8 mouse cellular contexts compared by ENCODE assay signal in genomic region chr13:51418942-51419451, GRCm38 (mm10). TPM values are rescaled to one million over a fixed set of nuclear protein-coding genes. Genes with fewer than 3 reads are reported as not detected.
DNase-seq lines count a peak whose midpoint lies in the region; ATAC-seq and TF ChIP-seq lines count a peak whose summit lies in the region.

No protein-coding gene starts in this region.

- H3K4me3 ChIP-seq in heart, embryonic 11.5 days (ENCODE audit: low read depth, low read length): no peak overlapping the region
- no peak overlapping the region for H3K4me3 ChIP-seq in intestine, postnatal 0 days (ENCODE audit: low read depth, low read length)
- H3K4me3 ChIP-seq in stomach, embryonic 16.5 days (replicated peaks; ENCODE audit: low read length): no peak overlapping the region; the same call in 1 of the 2 replicates

- H3K9me3 ChIP-seq in heart, embryonic 11.5 days (replicated peaks; ENCODE audit: control insufficient read depth, low read length): no peaks in the 10 kb centered on the region; the same call in 1 of the 2 replicates
- H3K9me3 ChIP-seq in intestine, postnatal 0 days (ENCODE audit: control insufficient read depth): no peaks in the 10 kb centered on the region
- 0 out of 2 replicates have a peak, but pooled peaks cover 5% of the 10 kb centered on the region for H3K9me3 ChIP-seq in stomach, embryonic 16.5 days (replicated peaks; ENCODE audit: control insufficient read depth, low read length)

- ATAC-seq in heart, embryonic 11.5 days (replicated peaks; ENCODE audit: insufficient number of reproducible peaks, low FRiP score, low TSS enrichment): no peak
- no peak; the same call in 1 of the 2 replicates for ATAC-seq in intestine, postnatal 0 days
- no peak for ATAC-seq in stomach, embryonic 16.5 days (ENCODE audit: insufficient read depth, low FRiP score)

- peak overlapping the region; percentile 22; the same call in 1 of the 2 replicates for H3K4me2 ChIP-seq in heart, embryonic 11.5 days
- H3K4me2 ChIP-seq in intestine, postnatal 0 days (replicated peaks; ENCODE audit: low read depth): peak overlapping the region; percentile 21; the same call in 1 of the 2 replicates
- peak overlapping the region; percentile 20; the same call in 1 of the 2 replicates for H3K4me2 ChIP-seq in stomach, embryonic 16.5 days (ENCODE audit: low read depth, low read length)

- H3K4me1 ChIP-seq in heart, embryonic 11.5 days (ENCODE audit: control insufficient read depth, insufficient read depth, low read length): peaks cover 4% of the 10 kb centered on the region; the same call in 1 of the 2 replicates
- no peaks in the 10 kb centered on the region for H3K4me1 ChIP-seq in intestine, postnatal 0 days (replicated peaks; ENCODE audit: control insufficient read depth, insufficient read depth, low read length)
- H3K4me1 ChIP-seq in stomach, embryonic 16.5 days (ENCODE audit: control insufficient read depth, insufficient read depth, low read length): peaks cover 15% of the 10 kb centered on the region

- no peak for DNase-seq in heart, adult 8-10 months (ENCODE audit: low spot score)
- DNase-seq in right cerebral cortex, postnatal 10 days (ENCODE audit: low spot score in 2 of 2): peak; percentile 52 to 66
- no peak for DNase-seq in right cerebral cortex, postnatal 36 days (ENCODE audit: low spot score in 2 of 2)
- DNase-seq in layer of hippocampus, adult 9-10 months (ENCODE audit: low spot score): no peak
- no peak for DNase-seq in ovary, postnatal 10 days (ENCODE audit: low spot score)

- H3K27me3 ChIP-seq in heart, embryonic 11.5 days (ENCODE audit: control insufficient read depth, insufficient read depth, low read length): no peaks in the 10 kb centered on the region
- H3K27me3 ChIP-seq in intestine, postnatal 0 days (replicated peaks; ENCODE audit: control insufficient read depth, insufficient read depth, low read length): no peaks in the 10 kb centered on the region
- H3K27me3 ChIP-seq in stomach, embryonic 16.5 days (ENCODE audit: control insufficient read depth, insufficient read depth, low read length): no peaks in the 10 kb centered on the region

- 76% methylated on average over 19 of the region's 19 CpGs for WGBS in heart, embryonic 11.5 days (ENCODE audit: insufficient replicate concordance)
- WGBS in intestine, postnatal 0 days: 74% methylated on average over 19 of the region's 19 CpGs
- 77% methylated on average over 19 of the region's 19 CpGs for WGBS in stomach, embryonic 16.5 days

- H3K9ac ChIP-seq in heart, embryonic 11.5 days (ENCODE audit: low read depth, low read length): no peak overlapping the region
- no peak overlapping the region for H3K9ac ChIP-seq in intestine, postnatal 0 days (ENCODE audit: low read depth, low read length)
- peak overlapping the region; percentile 51 for H3K9ac ChIP-seq in stomach, embryonic 16.5 days (ENCODE audit: low read length)

- no peak overlapping the region for H3K27ac ChIP-seq in heart, embryonic 11.5 days (ENCODE audit: low read depth, low read length)
- H3K27ac ChIP-seq in intestine, postnatal 0 days (ENCODE audit: low read depth, low read length): no peak overlapping the region
- H3K27ac ChIP-seq in stomach, embryonic 16.5 days (ENCODE audit: low read length): no peak overlapping the region

- peaks cover 4% of the 10 kb centered on the region; the same call in 1 of the 2 replicates for H3K36me3 ChIP-seq in heart, embryonic 11.5 days (ENCODE audit: control insufficient read depth, insufficient read depth, low read length)
- H3K36me3 ChIP-seq in intestine, postnatal 0 days (ENCODE audit: control insufficient read depth, insufficient read depth): no peaks in the 10 kb centered on the region
- peaks cover 10% of the 10 kb centered on the region; the same call in 1 of the 2 replicates for H3K36me3 ChIP-seq in stomach, embryonic 16.5 days (ENCODE audit: control insufficient read depth, insufficient read depth, low read length)

- no peak for TF ChIP-seq CTCF in intestine, postnatal 0 days (IDR thresholded peaks at IDR 0.05; ENCODE audit: low read depth)

RNA-seq across cellular contexts. Expression of gene S1pr3, which starts 10.6 kb away (rescaled TPM):
- polyA plus RNA-seq in heart, embryonic 11.5 days (2014; fragmentation: Nextera tagmentation; extraction: Ambion mirVana): 21.2 and 23.0 TPM in 2 replicates
- total RNA-seq in heart, adult 8-10 months (2022): 10 to 100 TPM in 3 of 4 experiments, 1 to 10 TPM in 1; 8.1 to 12.6 (median 10.9) TPM
- polyA plus RNA-seq in intestine, postnatal 0 days (2015; fragmentation: Nextera tagmentation; extraction: Ambion mirVana): 10.5 and 11.8 TPM in 2 replicates
- 36.8 and 37.0 TPM in 2 replicates for polyA plus RNA-seq in stomach, embryonic 16.5 days (2015; fragmentation: Nextera tagmentation; extraction: Ambion mirVana)

Comparison
In these comparisons a context has a peak if more than half of its experiments do, and no peak if none do; other contexts are left out.
1. DNase-seq: peak in right cerebral cortex, postnatal 10 days (2 of 2); none in heart, adult 8-10 months (single experiment), right cerebral cortex, postnatal 36 days (0 of 2), layer of hippocampus, adult 9-10 months (single experiment) and ovary, postnatal 10 days (single experiment).
2. Peak in every context shown above with its lines, with median percentiles within 50 percentile points of each other: H3K4me2 ChIP-seq.